Mouse (Mus musculus): ENCODE data around the gene Mob3b.

The Mob3b gene

GRCm38 (mm10) chr4:35148326-35148725 is 9.0 kb downstream of the Mob3b start:
- DNase-seq (ENCODE audit: low spot score in 2 of 2), result no peak

- no peak for DNase-seq (ENCODE audit: low spot score in 2 of 2)
These were observed 10.7 kb downstream of the Mob3b start for GRCm38 (mm10) chr4:35146597-35146996.

DNA sequence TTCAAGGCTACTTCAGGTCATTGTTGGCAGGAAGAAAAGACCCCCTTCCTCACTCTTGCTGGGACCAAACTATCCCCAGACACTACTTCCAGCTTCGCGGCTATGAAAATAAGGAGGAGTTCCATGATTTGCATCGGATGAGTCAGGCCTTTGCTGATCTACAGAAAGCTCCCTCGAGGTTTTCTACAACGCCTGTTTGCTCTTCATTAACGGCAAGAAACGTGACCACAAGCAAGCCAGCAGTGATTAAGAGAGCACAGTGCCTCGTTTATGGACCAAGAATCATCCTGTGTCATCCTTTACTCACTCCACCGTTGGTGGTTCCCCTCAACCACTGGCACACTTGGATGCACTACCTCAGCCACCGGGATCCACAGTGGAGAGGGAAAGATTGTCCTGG is 11.6 kb downstream of the Mob3b start:
- no peak for DNase-seq (ENCODE audit: low spot score in 2 of 2)

DNA sequence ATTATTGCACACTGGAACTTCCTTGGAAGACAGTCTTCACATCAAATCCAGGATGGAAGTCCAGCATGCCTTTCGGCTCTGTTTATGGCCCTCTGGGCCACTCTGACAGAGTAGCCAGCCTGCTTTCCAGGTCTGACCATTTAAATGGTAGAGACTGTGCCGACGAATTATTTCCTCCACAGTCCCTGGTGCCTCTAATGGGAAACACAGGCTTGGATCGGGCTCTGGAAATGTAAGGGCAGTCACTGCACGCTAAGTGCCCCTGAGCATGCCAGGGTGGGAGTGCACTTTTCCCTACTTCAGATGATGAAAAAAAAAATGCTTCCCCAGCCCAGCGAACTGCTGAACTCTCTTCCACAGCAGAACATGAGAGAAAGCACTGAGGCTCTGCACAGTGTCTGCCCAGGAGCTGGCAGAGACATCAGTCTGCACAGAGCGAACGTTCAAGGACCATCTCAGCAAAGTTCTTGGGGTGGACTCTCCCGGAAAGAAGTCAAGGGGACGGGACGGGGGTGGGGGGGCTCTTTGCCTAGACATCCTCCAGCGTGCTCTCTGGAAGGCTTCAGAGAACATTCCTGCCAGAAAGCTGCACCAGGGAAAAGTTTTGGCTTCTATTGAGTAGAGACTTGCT is 13.7 kb downstream of the Mob3b start:
- DNase-seq (ENCODE audit: low spot score in 2 of 2), result no peak

DNA sequence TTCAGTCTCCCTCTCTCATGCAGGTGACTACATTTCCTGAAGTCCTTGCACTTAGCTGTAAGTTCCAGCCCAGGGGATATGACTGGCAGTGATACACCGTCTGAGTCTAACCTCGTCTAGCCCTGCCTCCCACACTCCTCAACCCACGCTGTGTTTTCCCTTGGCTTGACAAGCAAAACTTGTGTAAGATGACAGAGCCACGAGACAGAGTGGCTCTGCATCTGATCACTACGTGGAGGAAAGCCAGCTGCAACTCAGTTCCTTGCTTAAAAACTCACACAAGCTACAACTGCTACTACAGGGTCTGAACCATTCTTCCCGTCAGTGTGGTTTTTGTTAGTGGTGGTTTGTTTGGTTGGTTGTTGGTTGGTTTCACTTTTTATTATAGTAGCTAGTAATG is 17.0 kb downstream of the Mob3b start:
- DNase-seq (ENCODE audit: low spot score in 2 of 2), result no peak

DNA sequence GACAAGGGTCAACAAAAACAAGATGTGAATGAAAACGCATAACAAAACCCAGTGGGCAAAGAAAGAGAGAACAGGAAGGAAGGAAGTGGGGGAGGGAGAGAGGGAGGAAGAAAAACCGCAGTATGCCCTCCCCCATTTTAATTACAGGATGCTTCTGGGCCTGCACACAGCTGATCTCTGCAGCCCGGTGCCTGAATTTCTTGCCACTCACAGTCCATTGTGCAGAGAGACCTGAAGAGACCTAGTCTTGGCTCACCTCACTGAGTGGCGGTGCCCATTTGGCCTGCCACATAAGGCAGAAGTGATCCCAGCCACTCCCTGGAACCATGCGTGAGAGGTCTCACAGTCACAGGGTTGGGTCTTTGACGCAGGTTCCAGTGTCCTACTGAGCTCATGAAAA is 19.2 kb downstream of the Mob3b start:
- DNase-seq (ENCODE audit: low spot score in 2 of 2), result no peak

DNA sequence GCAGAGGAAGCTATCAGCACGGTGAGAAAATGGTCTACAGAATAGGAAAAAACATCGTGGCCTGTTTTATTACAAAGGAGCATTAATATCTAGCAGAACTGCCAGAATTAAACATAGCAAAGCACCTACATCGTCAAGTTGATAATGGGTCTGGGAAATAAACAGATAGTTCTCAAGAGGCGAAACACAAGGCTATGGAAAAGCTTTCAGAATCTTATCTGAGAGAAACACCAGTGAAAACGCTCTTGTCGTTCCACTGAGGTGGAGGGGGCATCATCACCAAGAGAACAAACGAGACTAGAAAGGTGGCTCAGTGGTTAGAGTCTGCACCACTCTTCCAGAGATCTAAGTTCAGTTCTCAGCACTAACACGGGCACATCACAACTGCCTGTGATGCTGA is 20.3 kb downstream of the Mob3b start:
- no peak for DNase-seq (ENCODE audit: low spot score in 2 of 2)

DNA sequence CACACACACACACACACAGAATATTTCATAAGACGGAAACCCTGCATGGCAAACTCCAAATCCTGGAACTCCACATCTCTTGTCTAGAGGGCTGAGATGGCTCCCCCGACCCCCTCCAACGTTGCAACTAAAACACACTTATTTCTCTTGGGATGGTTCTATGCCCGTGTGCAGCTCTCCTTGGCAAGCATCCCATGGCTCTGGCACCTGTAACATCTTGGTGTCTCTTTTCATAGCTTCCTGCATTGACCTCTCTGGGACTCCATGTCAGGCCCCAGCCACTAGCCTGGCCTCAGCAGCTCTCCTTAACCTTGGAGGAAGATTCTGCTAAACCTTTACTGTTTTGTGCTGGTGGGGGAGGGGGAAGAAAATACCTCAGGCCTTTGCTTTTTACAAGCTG is 21.5 kb downstream of the Mob3b start:
- DNase-seq (ENCODE audit: low spot score in 2 of 2), result no peak

GRCm38 (mm10) chr4:35134846-35135611 is 22.3 kb downstream of the Mob3b start:
- DNase-seq (ENCODE audit: low spot score in 2 of 2), result no peak

GRCm38 (mm10) chr4:35133411-35133810 is 23.9 kb downstream of the Mob3b start:
- DNase-seq (ENCODE audit: low spot score in 2 of 2), result no peak

DNA sequence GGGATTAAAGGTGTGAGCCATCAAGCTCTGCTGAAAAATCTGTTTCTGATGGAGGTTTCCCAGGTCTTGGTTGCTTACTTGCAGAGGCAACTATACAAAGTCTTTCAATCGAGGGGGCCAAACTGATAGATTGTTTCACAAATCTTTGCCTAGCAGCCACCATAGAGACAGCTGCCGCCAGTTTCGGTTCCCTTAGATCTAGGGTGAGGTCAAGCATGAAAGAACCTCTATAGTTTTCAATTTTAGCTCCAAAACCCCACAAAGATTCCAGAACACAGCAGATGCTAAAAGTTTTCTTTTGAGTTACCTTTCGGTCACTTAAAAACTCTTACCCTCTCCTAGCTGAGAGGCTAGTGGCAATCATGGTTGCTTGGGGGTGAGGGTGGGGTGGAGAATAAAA is 25.7 kb downstream of the Mob3b start:
- no peak for DNase-seq (ENCODE audit: low spot score in 2 of 2)

DNA sequence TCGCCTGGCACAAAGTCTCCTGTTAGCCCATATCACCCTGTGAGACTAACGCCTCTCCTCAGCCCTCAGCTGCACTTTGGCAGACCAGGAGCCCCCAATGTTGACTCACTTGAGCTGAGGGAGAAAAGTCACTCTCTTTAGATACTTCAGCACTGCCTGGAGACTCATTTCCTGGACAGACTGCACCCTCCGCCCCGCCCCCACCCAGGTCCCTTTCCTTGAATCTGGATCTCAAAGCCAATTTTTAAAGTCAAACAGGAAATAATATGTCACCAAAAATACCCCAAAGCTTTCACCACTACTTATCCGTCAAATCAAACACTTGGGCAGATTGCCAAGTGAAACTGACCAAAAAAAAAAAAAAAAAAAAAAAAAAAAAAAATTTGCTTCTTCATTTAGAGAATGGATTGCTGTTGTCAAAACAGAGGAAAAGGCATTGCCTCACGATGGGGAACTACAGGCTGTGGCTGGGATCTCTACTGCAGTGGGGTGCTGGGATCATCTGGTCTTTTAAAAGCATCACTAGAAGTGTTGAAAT is 26.8 kb downstream of the Mob3b start:
- DNase-seq (ENCODE audit: low spot score in 2 of 2), result no peak

GRCm38 (mm10) chr4:35127759-35128158 is 29.5 kb downstream of the Mob3b start:
- DNase-seq (ENCODE audit: low spot score in 2 of 2), result no peak

DNA sequence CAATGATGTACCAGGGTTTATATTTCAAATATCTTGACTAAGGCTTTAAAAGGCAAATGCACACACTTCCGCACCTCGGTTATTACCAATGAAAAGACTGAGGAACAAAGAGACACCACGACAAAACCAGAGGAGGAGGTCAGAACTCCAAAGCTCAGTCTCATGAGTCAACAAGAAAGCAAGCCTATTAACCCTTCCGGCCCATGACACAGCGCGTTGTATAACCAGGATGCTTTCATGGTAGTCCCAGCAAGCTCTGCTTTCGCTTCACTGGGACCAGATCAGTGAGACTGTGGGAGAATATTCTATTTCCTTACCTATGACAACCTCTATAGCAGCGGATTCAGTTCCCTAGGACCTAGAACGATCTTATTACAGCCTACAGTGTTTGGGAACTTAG is 30.5 kb downstream of the Mob3b start:
- DNase-seq (ENCODE audit: low spot score in 2 of 2), result no peak

GRCm38 (mm10) chr4:35125299-35125777 is 31.9 kb downstream of the Mob3b start:
- no peak for DNase-seq (ENCODE audit: low spot score in 2 of 2)

- DNase-seq (ENCODE audit: low spot score in 2 of 2), result no peak
These were observed 33.3 kb downstream of the Mob3b start for GRCm38 (mm10) chr4:35124027-35124426.

DNA sequence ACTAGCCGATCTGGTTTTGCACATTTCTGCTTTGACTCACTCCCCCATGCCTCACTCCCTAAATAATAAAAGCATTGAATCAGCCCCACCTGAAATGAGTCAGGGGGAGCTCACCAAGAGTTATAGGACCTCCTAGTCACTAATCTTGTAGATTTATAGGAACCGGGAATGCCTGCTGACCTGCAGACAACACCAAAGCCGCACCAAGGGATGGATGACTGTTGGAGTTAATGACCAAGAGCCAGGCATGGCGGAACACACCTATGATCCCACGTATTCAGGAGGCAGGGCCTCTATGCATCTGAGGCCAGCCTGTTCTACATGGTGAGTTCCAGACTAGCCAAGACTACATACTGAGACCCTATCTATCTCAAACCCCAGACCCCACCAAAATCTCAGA is 34.2 kb downstream of the Mob3b start:
- no peak for DNase-seq (ENCODE audit: low spot score in 2 of 2)

GRCm38 (mm10) chr4:35121060-35121459 is 36.2 kb downstream of the Mob3b start:
- peak in 1 of 2 experiments; percentile 13 for DNase-seq (ENCODE audit: low spot score in 2 of 2)

- DNase-seq (ENCODE audit: low spot score in 2 of 2), result no peak
These were observed 36.7 kb downstream of the Mob3b start for GRCm38 (mm10) chr4:35120575-35120974.

DNA sequence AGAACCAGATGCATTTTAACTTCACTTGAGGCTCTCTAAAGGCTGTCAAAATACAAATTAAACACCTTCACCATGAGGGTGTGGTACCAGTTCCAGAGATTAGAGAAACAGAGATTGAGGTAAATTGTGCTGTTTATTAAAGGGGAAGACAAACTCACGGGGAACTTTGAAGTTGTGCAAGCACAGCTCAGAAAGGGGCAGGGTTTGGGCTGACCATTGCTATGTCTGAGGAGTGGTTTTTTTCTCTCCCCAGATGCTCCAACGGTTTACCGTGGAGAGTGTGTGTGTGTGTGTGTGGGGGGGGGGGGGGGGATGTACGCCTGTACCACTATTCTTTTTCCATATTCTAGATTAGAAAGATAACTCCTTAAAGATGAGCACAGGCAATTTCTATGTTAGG is 37.1 kb downstream of the Mob3b start:
- DNase-seq (ENCODE audit: low spot score in 2 of 2), result no peak

DNA sequence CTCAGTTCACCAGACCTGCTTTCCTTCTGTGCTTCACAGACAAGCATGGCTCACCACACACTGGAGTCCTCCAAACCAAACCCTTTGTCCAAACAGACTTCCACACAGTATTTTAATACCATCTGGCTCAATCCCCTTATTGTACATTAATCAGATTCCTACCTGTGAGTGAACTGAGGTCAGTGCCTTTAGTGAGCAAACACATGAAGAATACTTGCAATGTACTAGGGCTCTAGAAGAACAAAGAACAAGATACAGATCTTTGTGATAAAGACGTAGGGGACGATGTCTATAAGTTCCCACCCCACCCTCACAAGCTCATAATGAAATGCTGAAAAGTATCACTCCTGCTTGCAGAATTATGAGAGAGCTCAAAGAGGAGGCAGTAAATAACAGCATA is 38.4 kb downstream of the Mob3b start:
- no peak for DNase-seq (ENCODE audit: low spot score in 2 of 2)

- no peak for DNase-seq (ENCODE audit: low spot score in 2 of 2)
These were observed 40.1 kb downstream of the Mob3b start for GRCm38 (mm10) chr4:35117144-35117543.

DNA sequence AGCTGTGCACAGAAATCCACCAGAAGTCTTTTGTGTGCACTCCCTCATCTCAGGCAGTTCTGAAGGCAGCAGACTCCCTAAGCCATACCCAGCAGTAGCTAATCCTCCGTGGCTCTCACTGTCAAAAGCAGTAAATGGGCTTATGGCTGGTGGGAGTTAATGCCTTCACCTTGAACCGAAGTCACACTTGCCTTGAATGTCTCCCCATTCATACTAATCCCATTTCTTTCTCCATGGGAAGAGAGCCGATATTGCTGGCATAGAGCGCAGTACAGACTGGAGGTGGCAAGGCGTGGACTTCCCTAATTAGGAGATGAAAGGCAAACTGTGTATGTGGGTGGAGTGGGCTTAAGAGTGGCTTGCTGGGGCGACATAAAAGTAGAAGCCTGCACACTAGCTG is 41.4 kb downstream of the Mob3b start:
- DNase-seq (ENCODE audit: low spot score in 2 of 2), result no peak
